Mouse (Mus musculus) liver, embryonic 11.5 days (tissue): ENCODE data around the gene Apobec3. TPM values are rescaled to one million over a fixed set of nuclear protein-coding genes. Genes with fewer than 3 reads are reported as not detected.
"Not testable (repeated sequence)": the region's sequence is repeated elsewhere in the genome, so short reads cannot be mapped to it uniquely, and the experiment has no call there.

Experiments used
- ATAC-seq: fragments of 200-750 bp; cut with Nextera tagmentation; replicated peaks from 2 replicates; pipeline ENCODE4 v1.8.0; 2017; ENCODE audit warnings: moderate number of reproducible peaks, mild to moderate bottlenecking, moderate TSS enrichment, moderate library complexity; ENCODE audit not compliant: low FRiP score
- DNase-seq: peaks from one replicate; pipeline ENCODE4 v3.0.0-alpha.2; 2017; ENCODE audit warnings: low spot score
- H3K27ac ChIP-seq: fragments of 300-500 bp; sonication (generic); 2 replicates; pipeline ENCODE4 v1.5.1; 2014; ENCODE audit warnings: mild to moderate bottlenecking, low read depth, low read length, control low read depth
- H3K27me3 ChIP-seq: fragments of 300-500 bp; sonication (generic); replicated peaks from 2 replicates; pipeline ENCODE4 v1.6.1; 2014; ENCODE audit warnings: low read length, mixed read lengths; ENCODE audit not compliant: control insufficient read depth, insufficient read depth
- H3K36me3 ChIP-seq: fragments of 300-500 bp; sonication (generic); 2 replicates; pipeline ENCODE4 v1.6.1; 2014; ENCODE audit warnings: mild to moderate bottlenecking, low read length, moderate library complexity, mixed read lengths; ENCODE audit not compliant: control insufficient read depth, insufficient read depth
- H3K4me1 ChIP-seq: fragments of 300-500 bp; sonication (generic); replicated peaks from 2 replicates; pipeline ENCODE4 v1.6.1; 2014; ENCODE audit warnings: low read length, mixed read lengths; ENCODE audit not compliant: control insufficient read depth, insufficient read depth
- H3K4me2 ChIP-seq: fragments of 300-500 bp; sonication (generic); 2 replicates; pipeline ENCODE4 v1.6.1; 2014; ENCODE audit warnings: mild to moderate bottlenecking, control low read depth, moderate library complexity
- H3K4me3 ChIP-seq: fragments of 300-500 bp; sonication (generic); 2 replicates; pipeline ENCODE4 v1.5.1; 2014; ENCODE audit warnings: low read depth, low read length, control low read depth
- H3K9ac ChIP-seq: fragments of 300-500 bp; sonication (generic); 2 replicates; pipeline ENCODE4 v1.6.1; 2014; ENCODE audit warnings: low read depth, low read length, control low read depth
- H3K9me3 ChIP-seq: fragments of 300-500 bp; sonication (generic); 2 replicates; pipeline ENCODE4 v1.6.1; 2016; ENCODE audit warnings: low read length, inconsistent platforms, mixed read lengths; ENCODE audit not compliant: control insufficient read depth
- WGBS: fragments of 180-500 bp; shearing (Covaris S2); extraction: QIAGEN DNeasy Blood & Tissue Kit; methylation state at CpG from one replicate; pipeline ENCODE4 v1.1.7; 2014; 5-methylcytosine and 5-hydroxymethylcytosine counted together
- polyA plus RNA-seq: library from polyadenylated mRNA; unstranded; fragments of >200 nt; fragmentation: Nextera tagmentation; extraction: Ambion mirVana; gene quantifications from 2 replicates; pipeline ENCODE4 v1.2.1, GENCODE M21; 2014

Apobec3 gene
- polyA plus RNA-seq, 1 experiment from 2014 or later = 72.8 TPM

- H3K4me1 ChIP-seq, DNase-seq, H3K27ac ChIP-seq, H3K9ac ChIP-seq, H3K27me3 ChIP-seq, H3K36me3 ChIP-seq, H3K9me3 ChIP-seq, H3K4me3 ChIP-seq, H3K4me2 ChIP-seq, ATAC-seq: not testable (repeated sequence)
- WGBS = 76% methylated on average over 1 of the region's 1 CpGs
These were observed 19.4 kb downstream of the Apobec3 start for GRCm38 (mm10) chr15:79910812-79911211.

- Histone ChIP-seq H3K27me3 (no peaks in the 10 kb centered on the region), H3K4me3 (no peak overlapping the region), H3K9ac (no peak overlapping the region), H3K4me1 (no peaks in the 10 kb centered on the region), H3K4me2 (no peak overlapping the region), H3K36me3 (peaks cover 4% of the 10 kb centered on the region; the same call in 1 of the 2 replicates), H3K27ac (no peak overlapping the region), H3K9me3 (no peaks in the 10 kb centered on the region)
- DNase-seq (no peak), ATAC-seq (no peak)
- 79% methylated on average over 8 of the region's 8 CpGs for WGBS
These were observed 19.9 kb downstream of the Apobec3 start for GRCm38 (mm10) chr15:79911339-79911738.

GRCm38 (mm10) chr15:79913761-79914346, 22.4 kb downstream of the Apobec3 start:
- Histone ChIP-seq H3K4me3 (no peak overlapping the region), H3K27ac (no peak overlapping the region), H3K4me2 (no peak overlapping the region), H3K4me1 (no peaks in the 10 kb centered on the region), H3K9me3 (no peaks in the 10 kb centered on the region), H3K9ac (no peak overlapping the region), H3K36me3 (no peaks in the 10 kb centered on the region), H3K27me3 (no peaks in the 10 kb centered on the region)
- DNase-seq (no peak), ATAC-seq (no peak)
- WGBS = 77% methylated on average over 6 of the region's 6 CpGs

- no peaks in the 10 kb centered on the region for H3K36me3 ChIP-seq
- H3K27ac ChIP-seq = no peak overlapping the region
- H3K4me2 ChIP-seq = no peak overlapping the region
- H3K9me3 ChIP-seq = no peaks in the 10 kb centered on the region
- H3K4me3 ChIP-seq = no peak overlapping the region
- H3K27me3 ChIP-seq = no peaks in the 10 kb centered on the region
- DNase-seq (no peak), ATAC-seq (no peak)
- H3K9ac ChIP-seq = no peak overlapping the region
- no peaks in the 10 kb centered on the region for H3K4me1 ChIP-seq
- 81% methylated on average over 3 of the region's 3 CpGs for WGBS
These were observed 22.9 kb downstream of the Apobec3 start for GRCm38 (mm10) chr15:79914357-79914756.

- Histone ChIP-seq H3K27ac (no peak overlapping the region), H3K4me1 (no peaks in the 10 kb centered on the region), H3K9ac (no peak overlapping the region), H3K36me3 (no peaks in the 10 kb centered on the region), H3K4me3 (no peak overlapping the region), H3K9me3 (no peaks in the 10 kb centered on the region), H3K4me2 (no peak overlapping the region), H3K27me3 (no peaks in the 10 kb centered on the region)
- DNase-seq (no peak), ATAC-seq (no peak)
- 66% methylated on average over 5 of the region's 5 CpGs for WGBS
These were observed 24.7 kb downstream of the Apobec3 start for GRCm38 (mm10) chr15:79916150-79916549.

- H3K9ac ChIP-seq = no peak overlapping the region
- no peak for DNase-seq
- no peak for ATAC-seq
- no peak overlapping the region for H3K4me2 ChIP-seq
- WGBS = 90% methylated on average over 14 of the region's 14 CpGs
- no peaks in the 10 kb centered on the region for H3K27me3 ChIP-seq
- H3K36me3 ChIP-seq = no peaks in the 10 kb centered on the region
- no peak overlapping the region for H3K27ac ChIP-seq
- no peaks in the 10 kb centered on the region for H3K9me3 ChIP-seq
- H3K4me1 ChIP-seq = no peaks in the 10 kb centered on the region
- no peak overlapping the region for H3K4me3 ChIP-seq
These were observed 25.8 kb downstream of the Apobec3 start for GRCm38 (mm10) chr15:79917111-79917720.

- Histone ChIP-seq H3K36me3 (no peaks in the 10 kb centered on the region), H3K4me1 (no peaks in the 10 kb centered on the region), H3K9ac (no peak overlapping the region), H3K27ac (no peak overlapping the region), H3K4me3 (no peak overlapping the region), H3K4me2 (no peak overlapping the region), H3K9me3 (no peaks in the 10 kb centered on the region), H3K27me3 (no peaks in the 10 kb centered on the region)
- 83% methylated on average over 16 of the region's 16 CpGs for WGBS
- DNase-seq = no peak
- ATAC-seq = no peak
These were observed 27.0 kb downstream of the Apobec3 start for GRCm38 (mm10) chr15:79918485-79918884.

GRCm38 (mm10) chr15:79919787-79920186, 28.3 kb downstream of the Apobec3 start:
- H3K27ac ChIP-seq = no peak overlapping the region
- H3K4me3 ChIP-seq = no peak overlapping the region
- 57% methylated on average over 2 of the region's 2 CpGs for WGBS
- no peaks in the 10 kb centered on the region for H3K4me1 ChIP-seq
- no peaks in the 10 kb centered on the region for H3K9me3 ChIP-seq
- H3K27me3 ChIP-seq = no peaks in the 10 kb centered on the region
- H3K9ac ChIP-seq = no peak overlapping the region
- no peaks in the 10 kb centered on the region for H3K36me3 ChIP-seq
- no peak for DNase-seq
- H3K4me2 ChIP-seq = no peak overlapping the region
- no peak for ATAC-seq

- DNase-seq = no peak
- Histone ChIP-seq H3K36me3 (no peaks in the 10 kb centered on the region), H3K9me3 (no peaks in the 10 kb centered on the region), H3K4me3 (peak overlapping the region; percentile 56), H3K9ac (peak overlapping the region; percentile 73), H3K4me2 (peak overlapping the region; percentile 69), H3K27me3 (peaks cover 3% of the 10 kb centered on the region; the same call in 1 of the 2 replicates), H3K4me1 (peaks cover 15% of the 10 kb centered on the region), H3K27ac (peak overlapping the region; percentile 89)
- 76% methylated on average over 11 of the region's 11 CpGs for WGBS
- ATAC-seq = no peak
These were observed 35.5 kb downstream of the Apobec3 start for GRCm38 (mm10) chr15:79926856-79927416.
